Mouse (Mus musculus) thymus, postnatal 36 days (tissue): Measurements from ENCODE around the gene Sdhd.
"Not testable (repeated sequence)": the region's sequence is repeated elsewhere in the genome, so short reads cannot be mapped to it uniquely, and the experiment has no call there.

ENCODE experiments used
- DNase-seq, 2 experiments: peaks; one replicate each; pipeline ENCODE4 v3.0.0; 2022; ENCODE audit warnings: mixed read lengths in 2 of 2

Gene Sdhd

GRCm38 (mm10) chr9:50603189-50603997 is at the start of gene Sdhd, which contains the start of gene Timm8b:
Gene Sdhd (minus strand): TSS chr9:50603812.
Gene Timm8b (plus strand): TSS chr9:50603910.
- DNase-seq: peak; percentile 88 to 93

- DNase-seq: no peak
Measured at GRCm38 (mm10) chr9:50650503-50650902, 46.9 kb upstream of the Sdhd start.

- DNase-seq: no peak
Measured at GRCm38 (mm10) chr9:50646826-50647370, 43.3 kb upstream of the Sdhd start.

- DNase-seq: no peak
Measured at GRCm38 (mm10) chr9:50634270-50634669, 30.7 kb upstream of the Sdhd start.

- no peak for DNase-seq
Measured at GRCm38 (mm10) chr9:50633059-50633458, 29.4 kb upstream of the Sdhd start.

- DNase-seq: no peak
Measured at GRCm38 (mm10) chr9:50632016-50632688, 28.5 kb upstream of the Sdhd start.

- DNase-seq: not testable (repeated sequence)
Measured at GRCm38 (mm10) chr9:50630903-50631302, 27.3 kb upstream of the Sdhd start.

- DNase-seq: no peak
Measured at GRCm38 (mm10) chr9:50617794-50618330, 14.2 kb upstream of the Sdhd start.

- DNase-seq: peak; percentile 82 to 83
Measured at GRCm38 (mm10) chr9:50616766-50617603, 13.4 kb upstream of the Sdhd start, which contains the start of the genes Pih1d2 and Nkapd1. Gene Pih1d2 (plus strand): TSS chr9:50617321. Gene Nkapd1 (minus strand): TSS chr9:50617464.

- DNase-seq: no peak
Measured at GRCm38 (mm10) chr9:50616161-50616560, 12.5 kb upstream of the Sdhd start.

GRCm38 (mm10) chr9:50612115-50612514 is 8.5 kb upstream of the Sdhd start:
- DNase-seq: no peak

- DNase-seq: no peak
Measured at GRCm38 (mm10) chr9:50604338-50604737, 726 bp upstream of the Sdhd start.

- DNase-seq: no peak
Measured at GRCm38 (mm10) chr9:50603998-50604324, 349 bp upstream of the Sdhd start.

- no peak for DNase-seq
Measured at GRCm38 (mm10) chr9:50602055-50602845, 1.4 kb downstream of the Sdhd start.

GRCm38 (mm10) chr9:50601536-50601935 is 2.1 kb downstream of the Sdhd start:
- no peak for DNase-seq

- no peak for DNase-seq
Measured at GRCm38 (mm10) chr9:50596973-50597372, 6.6 kb downstream of the Sdhd start.

GRCm38 (mm10) chr9:50594794-50595417 is 8.7 kb downstream of the Sdhd start:
- DNase-seq: no peak

GRCm38 (mm10) chr9:50593544-50593943 is 10.1 kb downstream of the Sdhd start:
- peak; percentile 40 to 42 for DNase-seq

- no peak for DNase-seq
Measured at GRCm38 (mm10) chr9:50592955-50593354, 10.7 kb downstream of the Sdhd start.

GRCm38 (mm10) chr9:50590856-50591518 is 12.6 kb downstream of the Sdhd start:
- no peak for DNase-seq

- DNase-seq: no peak
Measured at GRCm38 (mm10) chr9:50586955-50587354, 16.7 kb downstream of the Sdhd start.
